Mouse (Mus musculus) thymus, postnatal 36 days (tissue): Measurements from ENCODE around the gene M1ap.
A peak's percentile ranks its signal among the peaks of the same experiment; 100 is the strongest.

ENCODE experiments used
- DNase-seq, 2 experiments: peaks; one replicate each; pipeline ENCODE4 v3.0.0; 2022; ENCODE audit warnings: mixed read lengths in 2 of 2

The M1ap gene

DNA sequence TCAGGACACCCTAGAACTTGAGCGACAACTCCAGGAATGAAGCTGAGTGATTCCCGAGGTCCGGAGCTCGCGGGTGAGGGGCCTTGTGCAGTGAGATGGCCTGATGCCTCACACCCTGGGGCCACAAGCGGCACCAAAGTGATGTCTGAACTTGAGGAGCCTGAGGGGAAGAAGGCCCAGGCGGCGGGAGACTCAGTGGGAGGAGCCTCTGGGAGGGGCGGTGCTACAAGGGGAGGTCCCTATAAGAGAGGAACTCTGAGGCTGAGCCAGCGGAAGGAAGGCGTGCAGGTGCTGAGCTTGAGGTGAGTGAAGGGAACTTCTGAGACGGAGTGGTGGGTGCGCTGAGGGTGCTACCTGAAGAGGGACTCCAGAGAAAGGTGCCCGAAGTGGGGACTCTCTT is at the start of gene M1ap:
Gene M1ap, plus strand, starts transcription at position 252 of the 400 bp plus-strand sequence.
- peak in 1 of 2 experiments; percentile 17 for DNase-seq

DNA sequence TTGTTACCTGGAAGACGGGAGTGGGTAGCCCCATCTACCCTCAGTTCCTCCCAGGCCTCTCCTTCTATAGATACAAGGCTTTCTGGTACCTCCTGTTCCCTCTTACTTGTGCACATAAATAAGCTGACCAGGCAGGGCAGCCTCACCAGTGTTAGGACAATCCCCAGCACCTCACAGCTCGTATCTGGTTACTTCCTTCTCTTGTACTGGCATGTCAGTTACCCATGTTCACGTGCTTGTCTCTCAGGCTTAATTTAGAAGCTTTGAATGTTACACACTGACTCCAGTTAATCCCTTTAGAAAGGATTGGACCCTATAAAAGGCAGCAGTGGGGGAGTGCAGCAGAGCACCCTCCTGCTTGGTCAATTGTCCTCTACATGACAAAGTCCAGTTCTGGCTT is 49.4 kb upstream of the M1ap start:
- no peak for DNase-seq

DNA sequence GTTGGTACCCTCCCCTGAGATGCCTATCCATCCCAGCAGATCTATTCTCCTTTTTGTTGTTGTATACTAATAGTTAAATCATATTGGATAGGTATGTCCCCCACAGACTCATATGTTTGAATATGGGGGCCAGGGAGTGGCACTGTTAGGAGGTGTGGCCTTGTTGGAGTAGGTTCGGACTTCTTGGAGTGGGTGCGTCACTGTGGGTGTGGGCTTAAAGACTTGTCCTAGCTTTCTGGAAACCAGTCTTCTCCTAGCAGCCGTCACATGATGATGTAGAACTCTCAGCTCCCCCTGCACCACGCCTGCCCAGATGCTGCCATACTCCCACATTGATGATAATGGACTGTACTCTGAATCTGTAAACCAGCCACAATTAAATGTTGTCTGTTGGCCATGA is 48.5 kb upstream of the M1ap start:
- no peak for DNase-seq

DNA sequence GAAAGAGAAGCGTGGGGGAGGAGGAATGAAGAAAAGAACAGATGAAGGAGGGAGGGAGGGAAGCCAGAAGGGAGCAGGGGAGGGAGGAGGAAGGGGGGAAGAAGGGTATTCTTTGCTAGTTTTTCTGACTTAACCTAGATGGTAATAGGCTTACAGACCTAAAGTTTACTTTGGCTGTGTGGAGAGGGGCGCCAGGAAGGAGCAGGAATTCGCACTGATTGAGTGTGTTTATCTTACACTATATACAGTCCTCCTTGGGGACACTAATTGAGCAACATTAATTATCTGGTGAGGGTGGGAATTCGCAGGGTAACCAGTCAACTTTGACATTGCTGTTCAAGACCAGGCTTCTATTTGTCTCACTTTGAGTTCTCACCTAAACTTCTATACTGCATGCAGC is 48.0 kb upstream of the M1ap start:
- DNase-seq, result no peak

DNA sequence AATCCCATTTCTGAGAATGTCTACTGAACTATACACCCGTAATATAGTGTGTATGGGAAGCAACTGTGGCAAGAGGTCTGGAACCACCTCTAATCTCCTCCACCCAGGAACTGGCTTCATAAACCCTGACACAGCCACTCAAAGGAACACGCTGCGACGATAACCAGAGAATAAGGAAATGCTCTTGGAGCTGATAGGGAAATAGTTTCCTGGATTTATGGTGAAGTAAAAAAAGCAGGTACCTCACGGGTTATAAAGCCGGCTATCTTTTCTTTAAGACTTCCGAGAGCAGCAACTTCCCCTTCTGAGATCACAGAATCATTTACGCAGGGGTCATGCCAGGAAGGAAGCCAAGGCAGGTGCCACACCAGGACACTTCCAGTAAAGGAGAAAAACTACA is 44.1 kb upstream of the M1ap start:
- no peak for DNase-seq

DNA sequence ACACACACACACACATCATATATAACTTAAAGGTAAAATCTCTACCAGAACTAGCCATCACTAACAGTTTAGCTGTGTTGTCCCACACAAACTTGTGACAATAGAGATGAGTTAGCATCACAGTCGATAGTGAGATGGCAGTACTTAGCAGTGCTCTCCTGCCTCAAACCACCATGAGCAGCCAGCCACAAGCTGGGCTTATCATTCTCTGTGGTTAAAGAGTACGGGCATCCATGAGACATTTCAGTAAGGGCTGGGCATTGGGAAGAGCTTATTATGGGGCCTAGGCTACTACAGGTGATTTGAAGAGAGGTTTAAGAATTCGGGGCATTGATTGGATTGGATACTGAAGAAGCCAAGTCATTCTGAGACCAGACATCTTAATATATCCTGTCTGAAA is 39.7 kb upstream of the M1ap start:
- no peak for DNase-seq

DNA sequence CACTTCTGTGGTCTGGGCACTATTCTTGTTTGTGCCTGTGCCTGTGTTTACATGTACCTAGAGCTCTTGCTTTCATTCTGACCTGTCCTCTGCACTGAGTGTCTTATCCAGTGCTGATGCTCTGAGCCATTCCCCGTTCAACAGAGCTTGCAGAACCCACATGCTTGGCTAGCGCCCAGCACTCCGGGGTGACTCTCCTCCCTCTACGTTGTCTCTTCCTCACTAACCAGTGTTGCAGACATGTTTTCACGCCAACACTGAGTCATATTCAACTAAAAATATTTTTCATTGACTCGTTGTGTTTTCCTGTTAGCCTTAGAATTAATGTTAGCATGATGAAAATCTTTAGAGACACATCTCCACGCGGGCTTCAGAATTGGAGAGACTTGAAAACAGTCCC is 38.7 kb upstream of the M1ap start:
- DNase-seq, result no peak

DNA sequence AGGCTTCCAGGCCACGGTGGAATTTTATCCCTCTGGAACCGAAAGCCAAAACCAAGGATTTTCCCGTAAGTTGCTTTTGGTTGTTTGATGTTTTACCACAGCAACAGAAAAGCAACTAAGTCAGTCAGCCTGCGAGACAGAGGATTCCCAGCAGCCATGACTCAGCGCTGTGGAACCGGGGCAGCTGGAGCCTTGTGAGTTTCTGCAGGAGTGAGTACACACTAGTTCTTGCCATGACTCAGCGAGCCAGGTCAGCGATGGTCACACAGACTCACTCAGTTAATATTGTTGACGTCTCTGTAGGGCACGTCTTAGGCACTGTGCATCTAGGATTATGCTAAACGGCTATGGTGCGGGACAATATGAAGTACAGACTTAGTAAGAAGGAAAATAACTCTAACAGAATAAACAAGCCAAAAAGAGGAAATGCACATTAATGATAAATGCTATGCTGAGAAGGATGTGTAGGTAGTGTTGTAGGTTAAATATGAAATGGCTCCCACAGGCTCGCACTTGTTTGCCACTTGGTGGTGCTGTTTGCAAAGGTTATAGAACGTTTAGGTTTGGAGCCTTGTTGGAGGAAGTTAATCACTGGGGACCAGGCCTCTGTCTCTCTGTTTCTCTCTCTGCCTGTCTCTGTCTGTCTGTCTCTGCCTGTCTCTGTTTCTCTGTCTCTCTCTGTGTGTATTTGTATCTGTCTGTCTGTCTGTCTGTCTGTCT is 37.4 kb upstream of the M1ap start:
- peak in 1 of 2 experiments; percentile 35 for DNase-seq

DNA sequence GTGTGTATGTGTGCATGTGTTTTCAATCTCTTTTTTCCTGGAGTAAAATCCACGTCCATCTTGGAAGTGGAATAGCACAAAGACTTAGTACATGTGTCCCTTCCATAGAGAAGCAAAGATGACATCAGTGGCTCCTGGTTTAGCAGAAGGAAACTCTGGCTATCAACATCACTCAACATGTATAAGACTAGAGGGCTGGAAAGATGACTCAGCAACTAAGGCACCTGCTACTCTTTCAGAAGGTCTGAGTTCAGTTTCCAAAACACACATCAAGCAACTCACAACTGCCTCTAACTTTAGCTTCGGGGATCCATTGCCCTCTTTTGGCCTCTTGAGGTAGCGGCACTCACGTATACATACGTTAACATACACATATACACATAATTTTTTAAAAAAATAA is 35.4 kb upstream of the M1ap start:
- no peak for DNase-seq

DNA sequence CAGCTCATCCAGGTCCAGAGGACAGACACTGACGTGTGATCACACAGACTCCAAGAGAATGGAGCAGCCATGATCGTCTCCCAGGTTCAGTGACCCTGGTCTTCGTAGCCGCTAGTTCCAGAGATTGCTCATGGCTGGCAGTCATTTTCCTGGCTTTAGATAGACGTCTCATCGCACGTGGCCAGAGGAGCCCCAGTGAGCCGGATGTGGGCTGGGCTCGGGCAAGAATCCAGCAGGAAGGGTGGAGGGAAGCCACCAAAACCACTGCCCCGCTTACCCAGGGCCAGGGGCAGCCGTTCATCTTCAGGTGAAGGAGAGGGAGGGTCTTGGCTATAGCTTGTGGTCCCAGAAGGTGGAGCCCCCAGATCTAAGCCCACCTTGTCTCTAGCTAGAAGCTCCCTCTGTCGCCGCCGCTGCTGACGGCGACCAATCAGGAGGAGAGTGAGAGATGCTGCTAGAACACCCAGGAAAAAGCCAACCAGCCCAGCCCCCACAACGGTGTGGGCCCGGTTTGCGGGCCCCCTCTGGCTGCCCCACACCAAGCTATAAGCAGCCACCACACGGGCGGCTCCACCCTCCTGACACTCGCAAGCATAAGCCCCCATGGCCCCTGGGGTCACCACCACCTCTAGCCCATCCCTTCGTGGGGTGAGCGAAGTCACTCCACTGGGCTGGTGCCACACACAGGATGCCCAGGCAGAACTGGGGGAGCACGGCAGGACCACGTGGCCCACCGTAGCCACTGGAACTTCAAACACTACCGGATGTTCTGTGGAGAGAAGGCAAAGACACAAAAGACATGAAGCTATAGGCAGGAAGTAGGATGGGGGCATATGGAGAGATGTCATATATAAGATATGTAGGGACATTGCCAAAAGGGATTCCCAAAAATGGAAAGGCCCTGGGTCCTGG is 33.1 kb upstream of the M1ap start:
- DNase-seq, result peak; percentile 74 to 82

DNA sequence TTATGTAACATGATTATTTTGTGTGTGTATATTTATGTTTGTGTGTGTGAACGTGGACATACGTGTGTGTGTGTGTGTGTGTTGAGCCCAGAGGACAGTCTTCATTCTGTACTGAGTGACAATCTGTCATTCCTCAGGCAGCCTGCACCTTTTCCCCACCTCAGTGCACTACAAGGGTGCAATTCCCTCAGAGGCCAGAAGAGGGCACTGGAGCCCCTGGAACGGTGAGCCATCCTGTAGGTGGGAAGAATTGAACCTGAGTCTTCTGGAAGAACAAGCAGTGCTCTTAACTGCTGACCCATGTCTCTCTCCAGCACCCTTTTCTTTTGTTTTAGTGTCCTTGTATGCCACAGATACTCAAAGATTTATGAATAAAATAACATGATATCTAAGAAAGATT is 30.8 kb upstream of the M1ap start:
- DNase-seq, result peak; percentile 74 to 80

DNA sequence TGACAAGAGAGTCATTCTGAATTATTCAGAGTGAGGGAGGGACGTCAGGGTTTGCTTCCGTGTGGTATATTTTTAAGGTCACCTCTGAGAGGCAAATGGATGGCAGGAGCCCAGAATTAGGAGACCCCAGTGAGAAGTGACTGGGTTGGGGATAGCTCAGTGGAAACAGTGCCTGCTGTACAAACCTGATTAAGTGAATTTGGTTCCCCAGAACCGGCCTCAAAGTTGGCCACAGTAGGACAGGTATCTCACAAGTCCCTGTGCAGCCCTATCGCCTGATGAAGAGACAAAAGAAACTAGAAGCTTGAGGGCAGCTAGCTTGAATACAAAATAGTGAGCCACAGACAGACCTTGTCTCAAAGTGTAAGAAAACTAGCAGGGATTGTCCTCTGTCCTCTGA is 30.2 kb upstream of the M1ap start:
- no peak for DNase-seq

DNA sequence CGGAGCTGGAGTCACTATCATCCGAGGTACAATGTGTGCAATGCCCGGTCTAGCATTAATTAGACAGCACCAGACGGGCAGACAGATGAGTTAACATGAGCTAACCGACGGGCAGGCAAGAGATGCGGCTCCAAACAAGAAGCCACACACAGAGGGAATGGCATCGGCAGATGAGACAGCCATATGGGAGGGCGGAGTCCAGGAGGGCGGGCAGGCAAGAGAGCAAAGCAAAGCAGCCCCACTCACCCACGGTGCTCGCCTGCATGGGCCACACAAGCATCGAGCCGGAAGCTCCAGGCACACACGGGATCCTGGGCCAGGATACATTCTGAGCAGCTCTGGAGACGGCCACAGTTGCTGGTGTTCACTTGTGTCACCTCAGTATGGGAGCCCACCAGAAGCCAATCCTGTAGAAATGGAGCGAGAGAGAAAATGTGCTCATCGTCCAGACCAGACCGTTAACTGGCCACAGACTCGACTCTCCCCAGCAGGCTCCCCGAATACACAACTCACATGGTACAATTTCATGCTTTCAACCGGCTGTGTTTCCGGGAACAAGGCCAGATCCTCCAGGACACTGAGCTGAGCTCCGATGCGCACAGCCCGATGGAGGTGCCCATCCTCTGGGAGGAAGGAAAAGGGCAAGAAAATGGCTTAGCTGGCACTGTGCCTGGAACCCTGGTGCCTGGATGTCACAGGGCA is 29.5 kb upstream of the M1ap start:
- DNase-seq, result no peak

DNA sequence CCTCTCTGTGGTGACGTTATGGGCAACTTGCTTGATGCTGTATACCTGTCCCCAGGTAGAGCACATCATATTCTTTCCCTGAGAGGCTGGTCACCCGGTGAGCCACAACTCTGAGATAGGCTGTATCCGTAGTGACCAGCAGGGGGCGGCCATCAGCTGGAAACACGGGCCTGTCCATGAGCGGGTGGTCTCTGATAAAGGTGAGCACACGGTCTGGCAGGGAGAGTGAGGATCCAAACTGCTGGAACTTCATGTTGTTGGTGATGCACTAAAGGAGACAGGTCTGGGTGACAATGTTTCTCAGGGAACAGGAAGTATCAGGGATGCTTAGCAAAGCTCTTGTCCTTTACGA is 28.9 kb upstream of the M1ap start:
- peak; percentile 59 to 66 for DNase-seq

DNA sequence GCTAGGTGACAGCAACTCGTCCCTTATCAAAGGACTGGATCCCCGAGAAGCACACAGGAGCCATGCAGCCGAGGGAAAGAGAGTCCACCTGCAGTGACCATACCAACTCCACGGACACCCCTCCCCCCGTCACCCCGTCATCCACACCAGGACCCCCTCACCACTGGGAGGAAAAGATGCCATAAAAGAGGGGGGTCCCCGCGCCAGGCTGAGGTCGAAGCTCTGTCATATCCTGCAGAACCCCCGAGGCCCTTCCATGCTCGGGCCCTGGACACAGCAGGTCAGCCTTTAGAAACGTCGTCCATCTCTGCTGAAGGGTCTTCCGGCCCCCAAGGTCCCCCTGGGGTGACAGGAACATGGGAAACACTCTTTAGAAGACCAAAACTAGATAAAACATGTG is 28.3 kb upstream of the M1ap start:
- DNase-seq, result no peak

DNA sequence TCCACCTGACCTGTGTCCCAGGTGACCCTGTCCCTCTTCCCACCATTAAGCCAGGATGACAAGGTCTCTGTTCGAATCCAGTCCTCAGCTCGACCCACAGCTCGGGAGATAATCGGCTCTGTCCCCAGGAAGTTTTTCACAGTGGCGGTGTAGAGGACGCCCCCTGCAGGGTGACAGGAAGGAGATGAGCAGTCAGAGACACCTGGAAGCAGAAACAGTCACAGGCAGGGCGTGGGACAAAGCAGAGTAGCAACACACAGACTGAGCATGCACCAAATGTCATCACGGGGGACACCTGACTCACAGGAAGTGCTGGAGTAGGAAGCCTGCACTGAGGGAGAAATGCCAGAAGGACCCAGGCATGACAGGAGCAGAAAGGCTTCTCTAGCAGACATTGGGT is 27.2 kb upstream of the M1ap start:
- peak; percentile 33 to 55 for DNase-seq

DNA sequence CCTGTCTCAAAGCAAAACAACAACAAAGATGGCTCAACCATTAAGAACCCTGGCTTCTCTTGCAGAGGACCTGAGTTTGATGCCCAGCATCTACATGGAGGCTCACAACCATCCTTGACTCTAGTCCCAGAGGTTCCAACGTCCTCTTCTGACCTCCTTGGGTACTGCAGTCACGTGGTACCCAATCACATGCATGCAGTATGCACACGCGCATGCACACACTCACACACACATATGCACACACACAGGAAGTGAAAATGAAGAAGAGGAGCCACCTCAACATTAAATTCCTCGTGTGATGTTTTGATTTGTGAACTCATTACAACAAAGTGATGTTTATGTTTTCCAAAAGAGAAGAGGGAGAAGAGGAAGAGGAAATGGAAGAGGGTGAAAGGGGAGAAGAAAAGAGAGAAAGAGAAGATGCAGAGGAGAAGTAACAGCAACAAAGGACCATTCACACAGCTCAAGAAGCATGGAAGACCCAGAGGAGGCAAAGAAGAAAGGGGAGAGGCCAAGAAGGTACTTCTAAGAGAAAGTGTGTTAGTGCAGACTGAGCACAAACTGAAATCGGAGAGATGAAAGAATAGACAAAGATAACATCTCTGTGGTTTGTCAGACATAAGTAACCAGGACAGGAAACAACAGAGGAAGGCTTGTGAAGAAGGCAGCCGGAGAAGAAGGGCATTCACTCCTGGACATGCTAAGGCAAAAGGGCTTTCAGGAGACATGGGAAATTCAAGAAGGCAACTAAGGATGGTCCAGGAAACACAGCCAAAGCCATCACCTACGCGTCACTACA is 25.1 kb upstream of the M1ap start:
- DNase-seq, result peak; percentile 24 to 35

DNA sequence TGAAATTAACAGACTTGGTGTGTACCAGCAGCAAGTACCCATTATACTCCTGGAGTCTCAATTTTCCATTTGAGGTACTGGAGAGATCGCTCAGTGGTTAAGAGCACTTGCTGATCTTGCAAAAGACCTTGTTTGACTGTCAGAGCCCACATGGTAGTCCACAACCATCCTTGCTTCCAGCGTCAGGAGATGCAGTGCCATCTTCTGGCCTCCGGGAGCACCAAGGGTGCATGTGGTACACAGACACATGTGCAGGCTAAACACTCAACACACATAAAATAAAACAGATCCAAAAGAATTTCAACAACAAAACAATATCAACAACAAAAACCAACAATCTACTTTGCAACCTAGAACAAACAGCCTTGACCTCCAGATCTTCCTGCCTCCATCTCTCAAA is 21.7 kb upstream of the M1ap start:
- DNase-seq, result no peak

DNA sequence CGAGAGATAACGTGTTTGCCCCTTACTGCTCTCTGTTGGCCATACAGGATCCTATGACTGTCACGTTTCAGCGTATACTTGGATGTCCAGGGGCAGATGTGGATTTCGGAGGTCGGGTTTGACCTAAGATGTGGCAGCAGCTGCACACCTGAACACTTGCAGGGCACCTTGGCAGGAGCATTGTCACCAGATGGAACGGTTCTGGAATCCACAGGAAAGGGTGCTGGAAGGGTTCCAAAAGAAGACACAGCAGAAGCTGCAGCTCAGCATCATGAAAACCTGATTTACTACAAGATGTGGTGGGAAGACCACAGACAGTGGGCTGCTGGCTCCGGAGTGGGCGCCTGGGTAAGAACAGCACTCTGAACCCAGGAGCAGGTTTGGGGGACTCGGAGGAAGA is 20.6 kb upstream of the M1ap start:
- DNase-seq, result no peak

DNA sequence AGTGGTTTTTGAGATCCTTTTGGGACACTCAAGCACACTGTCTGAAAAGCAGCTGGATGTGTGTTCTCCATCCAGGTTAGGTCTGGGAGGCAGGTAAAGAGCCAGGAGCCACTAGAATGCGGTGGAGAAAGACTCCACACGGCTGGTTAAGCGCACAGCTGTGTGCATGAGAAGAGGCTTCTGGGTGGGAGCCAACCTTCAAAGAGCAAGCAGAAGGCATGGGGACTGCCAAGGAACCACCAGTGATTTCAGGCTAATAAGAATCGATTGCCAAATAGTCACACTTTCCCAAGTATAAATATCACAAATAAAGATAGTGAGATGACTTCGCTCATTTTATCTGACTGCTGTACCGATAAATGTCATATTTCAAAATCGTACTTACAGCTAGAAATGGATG is 20.2 kb upstream of the M1ap start:
- DNase-seq, result no peak

DNA sequence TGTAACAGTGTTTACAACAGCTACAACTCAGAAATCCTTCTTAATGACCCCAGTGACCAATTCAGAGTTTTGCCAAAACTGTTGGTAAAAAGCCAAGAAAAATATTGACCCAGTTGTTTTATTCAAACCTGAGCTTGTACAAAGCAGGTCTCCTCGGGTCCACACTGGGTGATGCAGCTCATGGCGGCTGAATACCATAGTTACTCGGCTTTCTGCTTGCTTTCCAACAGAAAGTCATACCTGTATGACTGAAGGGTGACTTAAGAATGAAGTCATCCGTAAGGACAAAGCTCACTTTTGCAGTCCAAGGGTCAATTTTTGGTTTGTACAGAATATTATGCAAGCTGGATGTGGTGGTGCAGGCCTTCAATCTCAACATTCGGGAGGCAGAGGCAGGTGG is 19.1 kb upstream of the M1ap start:
- no peak for DNase-seq

DNA sequence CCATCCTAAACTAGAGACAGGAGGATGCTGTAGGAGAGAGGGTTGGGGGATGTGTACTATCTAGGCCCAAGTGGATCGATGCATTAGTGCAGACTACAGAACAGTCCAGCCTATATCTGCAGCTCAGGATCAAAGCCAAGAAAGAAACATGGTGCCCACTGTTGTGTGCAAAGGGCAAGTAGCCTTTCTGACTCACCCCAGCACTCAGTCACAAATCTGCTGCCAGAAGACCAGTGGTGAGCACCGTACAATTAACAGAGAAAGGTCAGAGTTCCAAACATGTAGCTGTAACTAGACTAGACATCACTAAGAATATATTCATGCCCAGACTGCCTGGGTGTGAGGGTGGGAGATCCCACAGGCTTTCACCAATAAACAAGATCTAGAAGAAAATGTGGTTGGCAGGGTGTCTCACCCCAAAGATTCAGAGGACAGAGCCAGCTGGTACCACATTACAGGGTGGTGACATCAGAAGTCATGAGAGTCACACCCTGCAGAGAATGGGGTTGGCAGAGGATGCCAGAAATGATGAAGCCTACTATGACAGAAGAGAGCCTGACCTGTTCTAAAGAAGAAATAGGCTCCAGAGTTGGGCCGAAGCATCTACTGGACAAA is 12.0 kb upstream of the M1ap start:
- no peak for DNase-seq
